Mouse (Mus musculus) forebrain, embryonic 12.5 days (tissue): ENCODE data around the gene Srgap2. TPM values are rescaled to one million over a fixed set of nuclear protein-coding genes. Genes with fewer than 3 reads are reported as not detected.

Experiments used
- ATAC-seq: fragments of 200-750 bp; cut with Nextera tagmentation; 2 replicates; pipeline ENCODE4 v1.8.0; 2017; ENCODE audit warnings: moderate TSS enrichment; ENCODE audit not compliant: low FRiP score
- H3K27ac ChIP-seq: fragments of 300-500 bp; sonication (generic); 2 replicates; pipeline ENCODE4 v1.5.1; 2016; ENCODE audit warnings: mild to moderate bottlenecking
- H3K27me3 ChIP-seq: fragments of 300-500 bp; sonication (generic); 2 replicates; pipeline ENCODE4 v1.6.1; 2016; ENCODE audit warnings: mild to moderate bottlenecking
- H3K36me3 ChIP-seq: fragments of 300-500 bp; sonication (generic); replicated peaks from 2 replicates; pipeline ENCODE4 v1.6.1; 2016; ENCODE audit warnings: mild to moderate bottlenecking
- H3K4me1 ChIP-seq: fragments of 300-500 bp; sonication (generic); 2 replicates; pipeline ENCODE4 v1.6.1; 2016
- H3K4me2 ChIP-seq: fragments of 300-500 bp; sonication (generic); 2 replicates; pipeline ENCODE4 v1.6.1; 2016; ENCODE audit warnings: mild to moderate bottlenecking, moderate library complexity
- H3K4me3 ChIP-seq: fragments of 300-500 bp; sonication (generic); replicated peaks from 2 replicates; pipeline ENCODE4 v1.5.1; 2016; ENCODE audit warnings: mild to moderate bottlenecking
- H3K9ac ChIP-seq: fragments of 300-500 bp; sonication (generic); 2 replicates; pipeline ENCODE4 v1.6.1; 2016; ENCODE audit warnings: mild to moderate bottlenecking
- H3K9me3 ChIP-seq: fragments of 300-500 bp; sonication (generic); 2 replicates; pipeline ENCODE4 v1.6.1; 2016
- WGBS: fragments of 180-500 bp; shearing (Covaris S2); methylation state at CpG from one replicate; pipeline ENCODE4 v1.1.7; 2016; 5-methylcytosine and 5-hydroxymethylcytosine counted together
- polyA plus RNA-seq: library from polyadenylated mRNA; unstranded; fragments of >200 nt; fragmentation: Nextera tagmentation; extraction: Ambion mirVana; gene quantifications from 2 replicates; pipeline ENCODE4 v1.2.1, GENCODE M21; 2016

Gene Srgap2
- polyA plus RNA-seq, 1 experiment from 2014 or later, result 17.1 TPM

- ATAC-seq, result no peak
- Histone ChIP-seq H3K4me2 (no peak overlapping the region), H3K27ac (no peak overlapping the region), H3K27me3 (no peaks in the 10 kb centered on the region), H3K9ac (no peak overlapping the region), H3K36me3 (no peaks in the 10 kb centered on the region), H3K4me3 (no peak overlapping the region), H3K4me1 (peaks cover 11% of the 10 kb centered on the region), H3K9me3 (no peaks in the 10 kb centered on the region)
- WGBS, result 74% methylated on average over 3 of the region's 3 CpGs
Measured at GRCm38 (mm10) chr1:131419307-131419706, 107.8 kb downstream of the Srgap2 start.

DNA sequence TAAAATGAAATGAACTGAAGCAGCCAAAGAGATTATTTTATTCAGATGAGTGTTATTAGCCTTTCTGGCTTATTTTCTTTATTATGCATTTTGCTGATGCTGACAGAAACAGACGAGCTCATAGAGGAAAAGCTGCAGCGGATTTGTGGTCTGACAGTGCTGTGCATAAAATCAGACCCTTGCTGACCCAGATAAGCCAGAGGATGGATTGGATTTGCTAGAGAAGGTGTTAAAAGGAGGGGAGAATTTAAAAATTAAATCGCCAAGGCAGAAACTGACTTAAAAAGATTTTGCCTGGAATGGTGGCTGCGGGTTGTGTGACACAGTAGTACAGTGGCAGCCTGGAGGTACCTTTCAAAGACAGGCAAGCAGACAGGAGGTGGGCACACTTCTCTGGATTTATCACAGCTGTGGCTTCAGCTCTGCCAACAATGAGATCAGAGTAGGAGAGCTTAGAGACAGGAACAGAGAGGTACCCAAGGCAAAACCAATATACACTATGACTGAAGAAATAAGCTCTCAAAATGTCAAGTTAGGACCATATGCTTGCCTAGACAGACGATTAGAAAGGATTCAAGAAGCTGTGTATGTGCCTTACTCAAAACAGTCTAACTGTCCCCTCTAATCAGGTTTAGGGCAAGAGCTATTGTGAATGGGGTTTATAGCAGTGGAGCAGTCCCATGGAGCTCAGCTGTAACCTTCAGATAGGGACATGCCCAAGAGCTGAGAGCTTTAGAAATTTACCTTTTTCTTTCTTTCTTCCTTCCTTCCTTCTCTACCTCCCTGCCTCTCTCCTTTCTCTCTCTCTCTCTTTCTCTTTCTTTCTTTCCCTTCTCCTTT, 109.1 kb downstream of the Srgap2 start:
- H3K4me2 ChIP-seq, result no peak overlapping the region
- ATAC-seq, result no peak
- no peak overlapping the region for H3K4me3 ChIP-seq
- H3K9me3 ChIP-seq, result no peaks in the 10 kb centered on the region
- WGBS, result 73% methylated on average over 5 of the region's 5 CpGs
- H3K36me3 ChIP-seq, result no peaks in the 10 kb centered on the region
- H3K27me3 ChIP-seq, result no peaks in the 10 kb centered on the region
- H3K4me1 ChIP-seq, result peaks cover 11% of the 10 kb centered on the region
- H3K9ac ChIP-seq, result no peak overlapping the region
- peak overlapping the region; percentile 50 for H3K27ac ChIP-seq

DNA sequence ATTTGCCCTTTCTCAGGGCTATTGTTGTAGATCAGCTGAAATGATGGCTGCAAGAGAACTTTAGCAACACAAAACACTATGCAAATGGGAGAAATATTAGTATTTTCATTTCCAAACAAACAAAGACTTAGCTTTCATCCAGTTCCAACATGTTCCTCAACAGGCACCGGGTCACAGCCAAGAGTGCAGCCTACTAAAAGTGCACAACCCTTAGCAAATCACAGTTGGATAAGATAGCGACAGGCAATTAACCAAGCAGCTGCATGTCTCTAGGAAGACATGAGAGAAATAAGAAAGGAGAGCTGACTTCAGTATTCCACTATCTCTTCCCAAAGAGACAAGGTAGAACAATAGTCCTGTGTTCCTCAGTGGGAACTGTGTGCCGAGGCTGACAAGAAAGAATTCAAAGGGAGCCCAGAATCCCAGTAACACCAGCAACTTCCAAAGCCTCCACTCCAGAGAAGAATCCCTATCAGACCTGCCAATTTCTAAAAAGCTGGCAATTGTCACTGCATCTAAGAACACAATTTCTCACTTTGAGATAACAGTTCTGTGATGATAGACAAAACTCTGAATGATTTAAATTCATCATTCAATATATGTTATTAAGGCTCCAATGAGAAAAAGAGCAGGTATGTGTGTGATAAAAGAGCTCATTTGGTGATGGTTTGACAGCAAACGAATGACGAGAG, 109.9 kb downstream of the Srgap2 start:
- Histone ChIP-seq H3K4me1 (peaks cover 11% of the 10 kb centered on the region), H3K4me2 (no peak overlapping the region), H3K9ac (no peak overlapping the region), H3K36me3 (no peaks in the 10 kb centered on the region), H3K4me3 (no peak overlapping the region), H3K9me3 (no peaks in the 10 kb centered on the region), H3K27ac (no peak overlapping the region), H3K27me3 (no peaks in the 10 kb centered on the region)
- no peak for ATAC-seq
- WGBS, result 67% methylated on average over 5 of the region's 5 CpGs

DNA sequence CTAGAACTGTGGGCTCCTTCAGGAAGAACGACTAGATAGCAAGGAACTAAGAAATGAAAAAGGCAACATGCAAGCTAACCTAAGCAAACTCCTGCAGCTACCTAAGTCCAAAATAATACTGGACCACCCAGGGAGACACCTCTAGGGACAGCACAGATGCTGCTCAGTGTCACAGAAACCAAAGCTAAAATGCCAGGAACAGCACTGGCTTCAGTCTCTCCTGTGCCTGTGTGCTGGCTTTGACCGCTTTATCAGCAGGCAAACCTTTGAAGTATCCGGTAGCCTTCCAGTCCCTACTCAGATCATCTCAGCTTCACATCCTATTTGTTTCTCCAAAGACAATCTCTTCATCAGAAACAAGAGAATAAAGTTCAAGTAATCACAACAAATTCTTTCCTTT, 123.6 kb downstream of the Srgap2 start:
- Histone ChIP-seq H3K4me3 (no peak overlapping the region), H3K4me1 (no peaks in the 10 kb centered on the region), H3K36me3 (0 out of 2 replicates have a peak, but pooled peaks cover 4% of the 10 kb centered on the region), H3K4me2 (no peak overlapping the region), H3K27me3 (no peaks in the 10 kb centered on the region), H3K9ac (no peak overlapping the region), H3K9me3 (no peaks in the 10 kb centered on the region), H3K27ac (no peak overlapping the region)
- WGBS, result 76% methylated on average over 3 of the region's 3 CpGs
- ATAC-seq, result no peak

DNA sequence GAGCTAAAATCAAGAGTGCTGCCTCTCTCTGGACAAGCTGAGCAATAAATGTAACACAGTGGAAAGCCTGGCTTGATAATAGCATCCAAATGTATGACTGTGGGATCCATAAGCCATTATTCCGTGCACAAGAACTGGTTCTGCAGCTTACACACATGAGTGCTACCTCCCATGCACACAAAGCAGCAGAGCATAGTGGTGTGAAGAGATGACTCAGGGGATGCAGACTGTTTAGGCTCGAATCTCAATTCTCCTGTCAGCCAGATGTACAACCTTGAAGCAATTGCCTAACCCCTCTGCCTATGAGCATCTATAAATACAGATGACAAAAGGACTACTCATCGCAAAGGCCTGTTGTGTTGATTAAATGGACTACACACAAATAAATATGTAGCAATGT, 126.3 kb downstream of the Srgap2 start:
- no peaks in the 10 kb centered on the region for H3K27me3 ChIP-seq

GRCm38 (mm10) chr1:131398181-131398580, 129.0 kb downstream of the Srgap2 start:
- H3K27ac ChIP-seq, result no peak overlapping the region
- no peaks in the 10 kb centered on the region for H3K27me3 ChIP-seq
- no peaks in the 10 kb centered on the region for H3K9me3 ChIP-seq
- no peak overlapping the region for H3K4me3 ChIP-seq
- H3K36me3 ChIP-seq, result no peaks in the 10 kb centered on the region
- H3K4me1 ChIP-seq, result no peaks in the 10 kb centered on the region
- no peak overlapping the region for H3K9ac ChIP-seq
- H3K4me2 ChIP-seq, result no peak overlapping the region
- no peak for ATAC-seq

More for the DNA sequence above, 126.3 kb downstream of the Srgap2 start:
- ATAC-seq, result no peak
- H3K36me3 ChIP-seq, result 0 out of 2 replicates have a peak, but pooled peaks cover 4% of the 10 kb centered on the region
- H3K4me3 ChIP-seq, result no peak overlapping the region
- H3K27ac ChIP-seq, result no peak overlapping the region
- no peaks in the 10 kb centered on the region for H3K4me1 ChIP-seq
- WGBS, result 85% methylated on average over 3 of the region's 3 CpGs
- H3K4me2 ChIP-seq, result no peak overlapping the region
- no peak overlapping the region for H3K9ac ChIP-seq
- no peaks in the 10 kb centered on the region for H3K9me3 ChIP-seq

- no peaks in the 10 kb centered on the region for H3K27me3 ChIP-seq
- H3K4me1 ChIP-seq, result peaks cover 10% of the 10 kb centered on the region
- H3K27ac ChIP-seq, result no peak overlapping the region
- ATAC-seq, result no peak
- no peaks in the 10 kb centered on the region for H3K9me3 ChIP-seq
- H3K4me2 ChIP-seq, result no peak overlapping the region
- H3K9ac ChIP-seq, result no peak overlapping the region
- H3K4me3 ChIP-seq, result no peak overlapping the region
- WGBS, result 82% methylated on average over 3 of the region's 3 CpGs
- no peaks in the 10 kb centered on the region for H3K36me3 ChIP-seq
Measured at GRCm38 (mm10) chr1:131384406-131384805, 142.7 kb downstream of the Srgap2 start.

GRCm38 (mm10) chr1:131382184-131382583, 145.0 kb downstream of the Srgap2 start:
- Histone ChIP-seq H3K27ac (no peak overlapping the region), H3K4me2 (no peak overlapping the region), H3K9me3 (no peaks in the 10 kb centered on the region), H3K4me1 (peaks cover 23% of the 10 kb centered on the region), H3K4me3 (no peak overlapping the region), H3K36me3 (no peaks in the 10 kb centered on the region), H3K9ac (no peak overlapping the region), H3K27me3 (no peaks in the 10 kb centered on the region)
- WGBS, result 83% methylated on average over 2 of the region's 2 CpGs
- ATAC-seq, result no peak

DNA sequence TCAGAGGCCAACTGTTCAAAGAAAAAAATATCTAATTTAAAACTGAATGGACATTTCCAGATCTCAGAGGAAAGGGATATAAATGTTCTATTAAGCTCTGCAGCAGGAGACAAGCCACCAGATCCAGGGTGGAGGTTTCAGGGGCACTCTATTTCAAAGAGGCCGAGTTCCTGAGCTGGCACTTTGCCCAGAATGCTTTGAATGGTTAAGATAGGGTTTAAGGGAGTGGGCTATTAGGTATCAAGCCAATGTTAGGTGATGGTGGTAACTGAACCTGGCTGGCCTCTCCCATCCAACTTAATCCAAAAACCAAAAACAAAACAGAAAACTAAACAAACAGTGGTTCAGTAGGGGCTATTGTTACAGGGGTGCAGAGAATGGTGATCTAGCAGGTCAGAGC, 146.9 kb downstream of the Srgap2 start:
- no peak overlapping the region for H3K27ac ChIP-seq
- H3K4me2 ChIP-seq, result no peak overlapping the region
- no peaks in the 10 kb centered on the region for H3K9me3 ChIP-seq
- H3K9ac ChIP-seq, result no peak overlapping the region
- no peaks in the 10 kb centered on the region for H3K27me3 ChIP-seq
- H3K4me3 ChIP-seq, result no peak overlapping the region
- H3K36me3 ChIP-seq, result no peaks in the 10 kb centered on the region
- no peak for ATAC-seq
- peaks cover 23% of the 10 kb centered on the region for H3K4me1 ChIP-seq
- 15% methylated on average over 1 of the region's 1 CpGs for WGBS

GRCm38 (mm10) chr1:131378914-131379474, 148.2 kb downstream of the Srgap2 start:
- H3K27ac ChIP-seq, result peak overlapping the region; percentile 70
- no peak overlapping the region for H3K4me2 ChIP-seq

GRCm38 (mm10) chr1:131378081-131378913, 148.9 kb downstream of the Srgap2 start:
- H3K36me3 ChIP-seq, result no peaks in the 10 kb centered on the region
- ATAC-seq, result peak; percentile 67; the same call in 1 of the 2 replicates
- H3K27ac ChIP-seq, result peak overlapping the region; percentile 70
- H3K4me2 ChIP-seq, result no peak overlapping the region
- H3K9me3 ChIP-seq, result no peaks in the 10 kb centered on the region
- 28% methylated on average over 7 of the region's 7 CpGs for WGBS
- peaks cover 23% of the 10 kb centered on the region for H3K4me1 ChIP-seq
- H3K27me3 ChIP-seq, result no peaks in the 10 kb centered on the region
- H3K9ac ChIP-seq, result no peak overlapping the region
- no peak overlapping the region for H3K4me3 ChIP-seq

More at GRCm38 (mm10) chr1:131378914-131379474, 148.2 kb downstream of the Srgap2 start:
- H3K4me3 ChIP-seq, result no peak overlapping the region
- H3K9me3 ChIP-seq, result no peaks in the 10 kb centered on the region
- peaks cover 23% of the 10 kb centered on the region for H3K4me1 ChIP-seq
- WGBS, result 88% methylated on average over 1 of the region's 1 CpGs
- no peak overlapping the region for H3K9ac ChIP-seq
- ATAC-seq, result no peak
- H3K36me3 ChIP-seq, result no peaks in the 10 kb centered on the region
- H3K27me3 ChIP-seq, result no peaks in the 10 kb centered on the region

GRCm38 (mm10) chr1:131365832-131366231, 161.3 kb downstream of the Srgap2 start:
- Histone ChIP-seq H3K4me2 (no peak overlapping the region), H3K9me3 (no peaks in the 10 kb centered on the region), H3K36me3 (0 out of 2 replicates have a peak, but pooled peaks cover 4% of the 10 kb centered on the region), H3K9ac (no peak overlapping the region), H3K4me3 (no peak overlapping the region), H3K27me3 (no peaks in the 10 kb centered on the region), H3K4me1 (peaks cover 2% of the 10 kb centered on the region; the same call in 1 of the 2 replicates), H3K27ac (no peak overlapping the region)
- 40% methylated on average over 1 of the region's 1 CpGs for WGBS
- ATAC-seq, result no peak
